Mouse (Mus musculus) heart, adult 2 months (tissue): ENCODE data around the gene Ccdc54. TPM values are rescaled to one million over a fixed set of nuclear protein-coding genes. Genes with fewer than 3 reads are reported as not detected.

Source experiments
- DNase-seq, 2 experiments: peaks; one replicate each; pipeline ENCODE4 v3.0.0; 2021
- H3K27ac ChIP-seq: fragments of 200-600 bp; 2 replicates; pipeline ENCODE4 v1.8.1; 2022
- H3K27me3 ChIP-seq: fragments of 200-500 bp; 2 replicates; pipeline ENCODE4 v1.6.1; 2012; ENCODE audit warnings: mild to moderate bottlenecking, low read length, inconsistent platforms, mixed read lengths; ENCODE audit not compliant: control insufficient read depth, insufficient read depth
- H3K36me3 ChIP-seq: fragments of 200-500 bp; 2 replicates; pipeline ENCODE4 v1.6.1; 2012; ENCODE audit warnings: low read length, inconsistent platforms; ENCODE audit not compliant: control insufficient read depth, insufficient read depth
- H3K4me1 ChIP-seq: fragments of 200-500 bp; 2 replicates; pipeline ENCODE4 v1.6.1; 2011; ENCODE audit warnings: low read length; ENCODE audit not compliant: control insufficient read depth, insufficient read depth
- H3K4me3 ChIP-seq: fragments of 200-600 bp; 2 replicates; pipeline ENCODE4 v1.8.1; 2022
- H3K79me2 ChIP-seq: fragments of 200-500 bp; replicated peaks from 2 replicates; pipeline ENCODE4 v1.6.1; 2012; ENCODE audit warnings: mild to moderate bottlenecking, inconsistent platforms, low read length, moderate library complexity, mixed read lengths; ENCODE audit not compliant: control insufficient read depth, insufficient read depth
- H3K9ac ChIP-seq: fragments of 200-500 bp; 2 replicates; pipeline ENCODE4 v1.6.1; 2012; ENCODE audit warnings: low read depth, mild to moderate bottlenecking, control low read depth, inconsistent platforms, low read length, mixed read lengths
- CTCF ChIP-seq: fragments of 200-600 bp; IDR thresholded peaks from 2 replicates; pipeline ENCODE4 v1.8.1; 2022; ENCODE audit warnings: antibody characterized with exemption, mild to moderate bottlenecking, moderate library complexity
- EP300 ChIP-seq: fragments of 200-500 bp; IDR thresholded peaks from 2 replicates; pipeline ENCODE4 v1.6.1; 2011; ENCODE audit warnings: low read depth, low read length, control low read depth; ENCODE audit not compliant: insufficient read depth
- POLR2A ChIP-seq: fragments of 200-500 bp; IDR thresholded peaks from 2 replicates; pipeline ENCODE4 v1.6.1; 2011; ENCODE audit warnings: mild to moderate bottlenecking, low read depth, low read length, control low read depth; ENCODE audit not compliant: insufficient read depth
- WGBS: fragments of 180-500 bp; shearing (Covaris S2); methylation state at CpG from one replicate; pipeline ENCODE4 v1.1.7; 2018; 5-methylcytosine and 5-hydroxymethylcytosine counted together
- intact Hi-C: fragments of 180-260 bp; cut with DNase I; formaldehyde crosslinking; loops from one replicate; pipeline ENCODE4 v1.15.1; 2025
- polyA plus RNA-seq: library from polyadenylated mRNA; depleted of rRNA; stranded (reverse); fragments of >200 nt; gene quantifications from 2 replicates; pipeline ENCODE4 v1.2.3, GENCODE M21; 2012
- total RNA-seq, 2 experiments: library from RNA; stranded (reverse); gene quantifications; 2 replicates each; pipeline ENCODE4 v1.2.3; 2021

Ccdc54 gene
- total and polyA plus RNA-seq, 3 experiments = 0.14 TPM; not detected in 2

DNA sequence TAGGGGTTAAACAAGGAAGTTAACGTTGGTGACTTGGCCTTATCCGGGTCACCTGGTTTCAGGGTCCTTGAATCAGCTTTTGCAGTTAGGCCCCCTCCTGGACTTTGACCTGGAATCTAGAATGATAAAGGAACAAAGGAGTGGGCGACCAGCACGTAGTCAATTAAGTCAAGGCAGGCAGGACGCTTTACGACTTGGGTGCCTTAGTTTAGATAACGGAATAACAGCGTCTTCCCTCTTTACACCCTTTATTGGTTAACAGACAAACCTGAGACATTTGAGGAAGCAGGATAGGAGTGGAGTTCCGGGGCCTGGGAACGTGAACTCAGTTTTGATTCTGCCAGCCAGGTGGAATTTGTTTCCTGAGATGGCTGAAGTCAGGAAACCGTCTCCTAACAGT, 13.9 kb upstream of the Ccdc54 start:
- intact Hi-C loops = no loop called here
- 56% methylated on average over 11 of the region's 11 CpGs for WGBS
- Histone ChIP-seq H3K27me3 (no peaks in the 10 kb centered on the region), H3K79me2 (no peaks in the 10 kb centered on the region), H3K36me3 (no peaks in the 10 kb centered on the region), H3K27ac (no peak overlapping the region), H3K4me1 (no peaks in the 10 kb centered on the region), H3K4me3 (no peak overlapping the region), H3K9ac (no peak overlapping the region)
- no peak for TF ChIP-seq EP300
- TF ChIP-seq CTCF = no peak
- TF ChIP-seq POLR2A = no peak
- DNase-seq = no peak

DNA sequence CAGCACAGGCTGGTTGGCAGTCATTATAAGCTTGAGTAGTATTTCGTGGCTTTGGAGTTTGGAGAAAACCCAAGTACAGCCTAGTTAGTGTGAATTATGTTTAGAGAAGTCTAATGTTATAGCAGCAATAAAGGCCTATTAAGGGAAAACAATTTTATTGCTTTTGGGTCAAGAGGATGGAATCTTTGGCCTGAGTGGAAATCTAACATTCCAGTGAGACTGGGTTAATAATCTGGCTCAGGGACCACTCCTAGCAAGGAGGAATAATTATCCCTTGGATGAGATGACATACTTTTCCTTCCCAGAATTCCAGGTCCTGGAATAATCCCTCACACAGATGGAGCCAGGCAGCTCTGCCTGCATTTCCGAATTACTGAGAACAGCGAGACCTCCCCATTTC, 11.0 kb upstream of the Ccdc54 start:
- Histone ChIP-seq H3K79me2 (no peaks in the 10 kb centered on the region), H3K4me3 (no peak overlapping the region), H3K9ac (no peak overlapping the region), H3K27ac (no peak overlapping the region), H3K4me1 (no peaks in the 10 kb centered on the region), H3K36me3 (no peaks in the 10 kb centered on the region), H3K27me3 (no peaks in the 10 kb centered on the region)
- WGBS = 52% methylated on average over 3 of the region's 3 CpGs
- intact Hi-C loops = no loop called here
- no peak for DNase-seq
- TF ChIP-seq POLR2A = no peak
- TF ChIP-seq EP300 = no peak
- TF ChIP-seq CTCF = no peak

- Histone ChIP-seq H3K27me3 (no peaks in the 10 kb centered on the region), H3K27ac (no peak overlapping the region), H3K9ac (no peak overlapping the region), H3K36me3 (no peaks in the 10 kb centered on the region), H3K4me3 (no peak overlapping the region), H3K4me1 (no peaks in the 10 kb centered on the region), H3K79me2 (no peaks in the 10 kb centered on the region)
- no peak for TF ChIP-seq EP300
- TF ChIP-seq POLR2A = no peak
- no peak for TF ChIP-seq CTCF
- WGBS = 80% methylated on average over 3 of the region's 3 CpGs
- no peak for DNase-seq
- intact Hi-C loops = no loop called here
Observed at GRCm38 (mm10) chr16:50600665-50601064, 9.7 kb upstream of the Ccdc54 start.

GRCm38 (mm10) chr16:50596679-50597078, 5.7 kb upstream of the Ccdc54 start:
- intact Hi-C loops = no loop called here

DNA sequence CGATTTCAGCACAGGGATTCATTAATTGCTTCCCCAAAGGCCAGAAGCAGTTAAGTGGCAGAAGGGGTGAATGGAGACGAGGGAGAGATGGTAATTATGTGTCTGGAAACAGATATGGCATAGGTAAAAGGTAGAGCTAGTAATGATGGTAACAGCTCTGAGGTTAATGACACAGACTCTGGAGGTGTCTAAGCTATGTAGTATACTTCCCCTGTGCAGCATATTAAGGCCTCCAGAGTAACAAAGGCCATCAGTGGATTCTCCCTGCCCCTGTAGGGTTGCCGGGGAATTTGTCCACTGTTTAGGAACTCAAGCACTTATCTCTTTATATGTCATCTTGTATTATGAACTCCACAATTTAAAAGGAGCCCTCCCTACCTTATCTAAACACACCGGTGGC, 5.2 kb upstream of the Ccdc54 start:
- H3K9ac ChIP-seq = no peak overlapping the region
- DNase-seq = no peak
- 58% methylated on average over 4 of the region's 4 CpGs for WGBS
- no peak overlapping the region for H3K27ac ChIP-seq
- H3K36me3 ChIP-seq = no peaks in the 10 kb centered on the region
- intact Hi-C loops = no loop called here
- H3K4me3 ChIP-seq = no peak overlapping the region
- TF ChIP-seq EP300 (no peak), POLR2A (no peak), CTCF (no peak)
- H3K4me1 ChIP-seq = no peaks in the 10 kb centered on the region
- H3K79me2 ChIP-seq = no peaks in the 10 kb centered on the region
- H3K27me3 ChIP-seq = no peaks in the 10 kb centered on the region

More at GRCm38 (mm10) chr16:50596679-50597078, 5.7 kb upstream of the Ccdc54 start:
- no peaks in the 10 kb centered on the region for H3K79me2 ChIP-seq
- 65% methylated on average over 6 of the region's 6 CpGs for WGBS
- no peaks in the 10 kb centered on the region for H3K36me3 ChIP-seq
- H3K4me3 ChIP-seq = no peak overlapping the region
- no peaks in the 10 kb centered on the region for H3K4me1 ChIP-seq
- TF ChIP-seq EP300 (no peak), POLR2A (no peak), CTCF (no peak)
- H3K9ac ChIP-seq = no peak overlapping the region
- no peak for DNase-seq
- H3K27me3 ChIP-seq = no peaks in the 10 kb centered on the region
- H3K27ac ChIP-seq = no peak overlapping the region

GRCm38 (mm10) chr16:50594876-50595275, 3.9 kb upstream of the Ccdc54 start:
- 85% methylated on average over 1 of the region's 1 CpGs for WGBS
- no peak for DNase-seq
- no peaks in the 10 kb centered on the region for H3K36me3 ChIP-seq
- H3K27me3 ChIP-seq = no peaks in the 10 kb centered on the region
- no peaks in the 10 kb centered on the region for H3K79me2 ChIP-seq
- H3K9ac ChIP-seq = no peak overlapping the region
- no peak overlapping the region for H3K27ac ChIP-seq
- intact Hi-C loops = no loop called here
- H3K4me3 ChIP-seq = no peak overlapping the region
- TF ChIP-seq CTCF (no peak), EP300 (no peak), POLR2A (no peak)
- H3K4me1 ChIP-seq = no peaks in the 10 kb centered on the region
